Mouse (Mus musculus) forebrain, embryonic 15.5 days (tissue): ENCODE measurements at regions not wholly inside any gene's neighbourhood (a gene's known extent, or its start where the extent isn't known, plus 50 kb on each side); places are given as distances from the start of the nearest gene placed in this dataset.
A peak's percentile ranks its signal among the peaks of the same experiment; 100 is the strongest.

ENCODE experiments used
- ATAC-seq: fragments of 200-750 bp; cut with Nextera tagmentation; replicated peaks from 2 replicates; pipeline ENCODE4 v1.8.0; 2017; ENCODE audit warnings: mild to moderate bottlenecking, moderate TSS enrichment, moderate library complexity
- H3K27ac ChIP-seq: fragments of 300-500 bp; sonication (generic); replicated peaks from 2 replicates; pipeline ENCODE4 v1.5.1; 2015; ENCODE audit warnings: mild to moderate bottlenecking, inconsistent platforms
- H3K27me3 ChIP-seq: fragments of 300-500 bp; sonication (generic); 2 replicates; pipeline ENCODE4 v1.6.1; 2015; ENCODE audit warnings: inconsistent platforms
- H3K36me3 ChIP-seq: fragments of 300-500 bp; sonication (generic); 2 replicates; pipeline ENCODE4 v1.6.1; 2015; ENCODE audit warnings: mild to moderate bottlenecking, inconsistent platforms
- H3K4me1 ChIP-seq: fragments of 300-500 bp; sonication (generic); 2 replicates; pipeline ENCODE4 v1.6.1; 2015; ENCODE audit warnings: inconsistent platforms
- H3K4me2 ChIP-seq: fragments of 300-500 bp; sonication (generic); replicated peaks from 2 replicates; pipeline ENCODE4 v1.6.1; 2015; ENCODE audit warnings: mild to moderate bottlenecking, inconsistent platforms
- H3K4me3 ChIP-seq: fragments of 300-500 bp; sonication (generic); 2 replicates; pipeline ENCODE4 v1.5.1; 2015; ENCODE audit warnings: mild to moderate bottlenecking, inconsistent platforms
- H3K9ac ChIP-seq: fragments of 300-500 bp; sonication (generic); replicated peaks from 2 replicates; pipeline ENCODE4 v1.6.1; 2015; ENCODE audit warnings: mild to moderate bottlenecking, inconsistent platforms
- H3K9me3 ChIP-seq: fragments of 300-500 bp; sonication (generic); 2 replicates; pipeline ENCODE4 v1.6.1; 2016; ENCODE audit warnings: inconsistent platforms
- WGBS: fragments of 180-500 bp; shearing (Covaris S2); methylation state at CpG from one replicate; pipeline ENCODE4 v1.1.7; 2015; ENCODE audit warnings: mixed read lengths; 5-methylcytosine and 5-hydroxymethylcytosine counted together

DNA sequence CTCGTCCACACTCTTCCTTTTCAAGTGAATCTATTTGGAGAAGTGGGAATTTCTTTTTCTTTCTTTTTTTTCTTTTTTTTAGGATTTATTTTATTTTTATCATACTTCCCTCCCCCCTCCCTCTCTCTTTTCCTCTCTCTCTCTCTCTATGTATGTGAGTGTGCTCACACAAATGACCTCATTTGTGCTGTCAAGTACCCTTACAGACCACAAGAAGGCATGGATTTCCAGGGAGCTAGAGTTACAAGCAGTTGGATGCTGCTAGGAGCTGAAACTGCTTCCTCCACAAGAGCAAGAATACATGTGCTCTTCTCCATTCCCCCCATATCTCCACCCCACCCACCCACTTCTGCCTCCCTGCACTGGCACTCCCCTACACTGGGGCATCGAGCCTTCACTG lies 94.6 kb upstream of the Man2a1 start:
- no peaks in the 10 kb centered on the region for H3K4me1 ChIP-seq
- WGBS, result 80% methylated on average over 2 of the region's 2 CpGs
- ATAC-seq, result no peak

DNA sequence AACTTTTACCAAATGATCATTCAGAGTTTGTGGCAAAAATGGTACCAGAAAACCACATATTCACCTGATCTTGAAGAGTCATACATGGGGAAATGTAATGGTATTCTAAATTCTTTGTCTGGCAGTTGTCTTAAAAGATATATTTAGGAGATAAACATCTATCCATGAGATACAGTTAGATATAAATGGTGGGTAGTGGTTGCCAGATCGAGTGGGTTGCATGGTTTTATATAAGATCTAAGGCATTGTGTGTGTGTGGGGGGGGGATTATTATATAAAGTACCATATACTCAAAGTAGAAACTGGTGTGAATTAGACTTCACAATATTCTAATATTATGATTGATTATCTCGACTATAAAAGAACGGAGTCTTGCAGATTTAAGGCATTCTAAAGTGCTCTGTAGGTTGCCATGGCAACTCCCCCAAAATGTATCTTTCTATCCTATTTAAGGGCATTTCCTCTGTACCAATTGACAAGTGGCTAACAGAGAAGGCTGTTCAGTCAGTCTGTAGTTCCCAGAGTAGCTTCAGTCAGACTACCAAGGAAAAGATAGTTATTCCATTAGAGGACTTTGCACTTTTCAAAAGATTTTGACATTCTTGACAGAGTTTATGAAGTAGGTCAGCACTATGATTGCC lies 89.3 kb upstream of the Man2a1 start:
- H3K27me3 ChIP-seq, result no peaks in the 10 kb centered on the region
- no peak overlapping the region for H3K4me2 ChIP-seq
- 75% methylated on average over 3 of the region's 3 CpGs for WGBS
- no peaks in the 10 kb centered on the region for H3K9me3 ChIP-seq
- H3K4me1 ChIP-seq, result no peaks in the 10 kb centered on the region
- H3K4me3 ChIP-seq, result no peak overlapping the region
- no peak for ATAC-seq
- no peak overlapping the region for H3K27ac ChIP-seq
- no peak overlapping the region for H3K9ac ChIP-seq
- no peaks in the 10 kb centered on the region for H3K36me3 ChIP-seq

More for the DNA sequence above, 94.6 kb upstream of the Man2a1 start:
- no peak overlapping the region for H3K9ac ChIP-seq
- no peaks in the 10 kb centered on the region for H3K9me3 ChIP-seq
- no peaks in the 10 kb centered on the region for H3K27me3 ChIP-seq
- no peak overlapping the region for H3K27ac ChIP-seq
- H3K4me3 ChIP-seq, result no peak overlapping the region
- no peaks in the 10 kb centered on the region for H3K36me3 ChIP-seq
- H3K4me2 ChIP-seq, result no peak overlapping the region

DNA sequence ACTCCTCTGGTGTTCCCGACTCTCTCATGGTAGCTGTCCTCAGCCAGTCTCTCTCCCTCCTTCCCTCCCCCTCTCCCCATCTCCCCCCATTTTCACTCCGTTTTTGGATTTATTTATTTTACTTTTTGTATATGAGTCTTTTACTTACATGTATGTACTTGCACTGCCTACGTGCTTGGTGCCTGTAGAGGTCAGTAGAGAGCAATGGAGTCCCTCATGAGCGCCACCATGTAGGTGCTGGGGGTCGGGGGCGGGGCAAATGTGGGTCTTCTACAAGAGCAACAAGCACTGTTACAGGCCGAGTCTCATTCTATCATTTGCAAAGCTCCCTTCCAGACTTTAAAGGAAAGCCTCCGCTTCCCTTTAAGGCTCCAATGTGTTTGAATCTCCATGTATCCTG lies 78.3 kb upstream of the Man2a1 start:
- no peaks in the 10 kb centered on the region for H3K4me1 ChIP-seq
- 79% methylated on average over 8 of the region's 8 CpGs for WGBS
- no peak overlapping the region for H3K27ac ChIP-seq
- H3K9me3 ChIP-seq, result no peaks in the 10 kb centered on the region
- no peak overlapping the region for H3K4me2 ChIP-seq
- no peak overlapping the region for H3K9ac ChIP-seq
- no peak overlapping the region for H3K4me3 ChIP-seq
- no peaks in the 10 kb centered on the region for H3K27me3 ChIP-seq
- ATAC-seq, result no peak
- H3K36me3 ChIP-seq, result no peaks in the 10 kb centered on the region

DNA sequence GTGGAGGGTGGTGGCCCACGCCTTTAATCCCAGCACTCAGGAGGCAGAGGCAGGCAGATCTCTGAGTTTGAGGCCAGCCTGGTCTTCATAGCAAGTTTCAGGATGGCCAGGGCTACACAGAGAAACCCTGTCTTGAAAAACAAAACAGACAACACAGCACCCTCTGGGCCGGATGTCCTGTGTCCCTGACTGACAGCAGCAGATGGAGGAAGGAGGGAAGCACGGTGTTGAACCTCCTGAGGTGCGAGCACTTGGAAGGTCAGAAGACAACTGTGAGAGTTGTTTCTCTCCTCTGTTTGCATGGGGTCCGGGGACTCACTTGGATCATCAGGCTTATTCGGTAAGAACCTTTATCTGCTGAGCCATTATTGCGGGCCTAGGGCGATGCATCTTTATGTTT lies 76.6 kb upstream of the Man2a1 start:
- no peak for ATAC-seq
- H3K9ac ChIP-seq, result no peak overlapping the region
- H3K27ac ChIP-seq, result no peak overlapping the region
- WGBS, result 91% methylated on average over 8 of the region's 8 CpGs
- H3K4me1 ChIP-seq, result 0 out of 2 replicates have a peak, but pooled peaks cover 3% of the 10 kb centered on the region
- no peak overlapping the region for H3K4me3 ChIP-seq
- H3K9me3 ChIP-seq, result no peaks in the 10 kb centered on the region
- no peaks in the 10 kb centered on the region for H3K36me3 ChIP-seq
- no peaks in the 10 kb centered on the region for H3K27me3 ChIP-seq
- H3K4me2 ChIP-seq, result no peak overlapping the region

DNA sequence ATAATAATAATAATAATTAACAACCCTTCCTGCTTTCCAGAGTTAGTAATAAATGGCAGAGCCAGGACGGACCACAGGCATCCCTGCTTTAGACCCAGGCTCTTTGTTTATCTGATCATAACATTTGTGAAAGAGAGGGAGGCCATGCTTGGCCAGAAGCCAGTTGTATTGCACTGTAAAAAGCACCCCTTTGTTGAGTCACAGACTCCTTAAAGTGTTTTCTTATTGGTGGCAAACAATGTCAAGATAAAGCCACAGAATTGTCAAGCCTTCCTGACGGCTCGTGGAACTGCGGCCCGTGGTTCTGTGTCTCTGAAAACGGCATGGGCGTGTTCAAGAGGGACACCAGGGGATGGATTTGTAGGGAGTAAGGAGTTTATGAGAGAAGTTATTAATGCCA lies 72.7 kb upstream of the Man2a1 start:
- H3K9ac ChIP-seq, result no peak overlapping the region
- 0 out of 2 replicates have a peak, but pooled peaks cover 3% of the 10 kb centered on the region for H3K4me1 ChIP-seq
- no peak overlapping the region for H3K4me2 ChIP-seq
- no peak overlapping the region for H3K4me3 ChIP-seq
- no peak overlapping the region for H3K27ac ChIP-seq
- 28% methylated on average over 7 of the region's 7 CpGs for WGBS
- no peaks in the 10 kb centered on the region for H3K36me3 ChIP-seq
- no peaks in the 10 kb centered on the region for H3K9me3 ChIP-seq
- ATAC-seq, result 0 out of 2 replicates have a peak, but pooled peaks have one; percentile 29
- no peaks in the 10 kb centered on the region for H3K27me3 ChIP-seq

DNA sequence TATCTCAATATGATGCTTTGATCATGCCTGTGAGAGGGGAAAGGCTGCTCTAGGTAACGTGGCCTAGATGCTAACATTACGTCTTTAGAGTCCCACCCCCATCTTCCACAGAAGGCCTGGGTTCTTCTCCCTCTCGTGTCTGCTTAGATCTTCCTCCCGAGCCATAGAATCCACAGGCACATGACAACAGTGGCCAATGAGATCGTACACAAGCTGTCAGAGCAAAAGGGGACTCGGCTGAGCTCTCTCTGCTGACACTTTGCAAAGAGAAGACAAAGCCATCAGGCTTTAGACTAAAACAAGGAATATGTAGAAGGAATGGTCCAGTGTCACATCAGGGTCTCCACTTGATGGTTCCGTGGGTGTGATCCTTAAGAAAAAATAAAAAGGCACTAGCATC lies 72.1 kb upstream of the Man2a1 start:
- 80% methylated on average over 7 of the region's 7 CpGs for WGBS
- H3K4me1 ChIP-seq, result 0 out of 2 replicates have a peak, but pooled peaks cover 3% of the 10 kb centered on the region
- H3K4me2 ChIP-seq, result no peak overlapping the region
- H3K36me3 ChIP-seq, result no peaks in the 10 kb centered on the region
- H3K27me3 ChIP-seq, result no peaks in the 10 kb centered on the region
- 0 out of 2 replicates have a peak, but pooled peaks have one; percentile 19 for ATAC-seq
- H3K9ac ChIP-seq, result no peak overlapping the region
- no peak overlapping the region for H3K4me3 ChIP-seq
- no peak overlapping the region for H3K27ac ChIP-seq
- H3K9me3 ChIP-seq, result no peaks in the 10 kb centered on the region

DNA sequence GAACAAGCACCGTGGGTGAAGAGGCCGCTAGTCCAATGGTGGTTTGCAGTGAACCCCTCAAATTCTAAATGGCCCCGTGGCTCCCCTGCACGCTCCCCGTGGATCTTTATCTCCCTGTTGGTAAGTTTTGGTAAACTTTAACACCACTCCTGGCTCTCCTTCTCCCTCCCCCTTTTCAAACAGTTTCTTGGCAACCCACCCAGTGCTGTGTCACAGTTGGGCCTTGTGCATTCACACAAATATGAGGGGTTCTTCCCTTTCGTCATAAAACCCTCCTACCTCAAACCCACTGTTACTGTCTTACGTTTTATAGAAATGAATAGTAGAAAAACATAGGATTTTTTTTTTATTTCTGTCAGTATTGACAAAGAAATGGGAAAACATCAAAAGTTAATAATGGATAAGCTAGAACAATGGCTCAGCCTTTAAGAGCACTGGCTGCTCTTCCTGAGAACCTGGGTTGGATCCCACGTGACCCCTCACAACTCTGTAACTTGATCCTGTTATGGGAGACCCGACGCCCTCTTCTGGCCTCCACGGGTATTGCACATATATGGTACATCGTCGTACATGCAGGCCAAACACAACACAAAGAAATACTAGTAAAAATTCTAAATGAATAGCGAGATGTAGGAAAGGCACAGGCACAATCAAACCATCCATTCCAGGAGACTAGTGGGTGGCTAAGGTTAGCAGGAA lies 71.1 kb upstream of the Man2a1 start:
- ATAC-seq, result no peak
- no peaks in the 10 kb centered on the region for H3K9me3 ChIP-seq
- no peak overlapping the region for H3K9ac ChIP-seq
- H3K27ac ChIP-seq, result no peak overlapping the region
- no peak overlapping the region for H3K4me2 ChIP-seq
- no peaks in the 10 kb centered on the region for H3K36me3 ChIP-seq
- H3K4me3 ChIP-seq, result no peak overlapping the region
- 86% methylated on average over 14 of the region's 14 CpGs for WGBS
- 0 out of 2 replicates have a peak, but pooled peaks cover 3% of the 10 kb centered on the region for H3K4me1 ChIP-seq
- no peaks in the 10 kb centered on the region for H3K27me3 ChIP-seq

DNA sequence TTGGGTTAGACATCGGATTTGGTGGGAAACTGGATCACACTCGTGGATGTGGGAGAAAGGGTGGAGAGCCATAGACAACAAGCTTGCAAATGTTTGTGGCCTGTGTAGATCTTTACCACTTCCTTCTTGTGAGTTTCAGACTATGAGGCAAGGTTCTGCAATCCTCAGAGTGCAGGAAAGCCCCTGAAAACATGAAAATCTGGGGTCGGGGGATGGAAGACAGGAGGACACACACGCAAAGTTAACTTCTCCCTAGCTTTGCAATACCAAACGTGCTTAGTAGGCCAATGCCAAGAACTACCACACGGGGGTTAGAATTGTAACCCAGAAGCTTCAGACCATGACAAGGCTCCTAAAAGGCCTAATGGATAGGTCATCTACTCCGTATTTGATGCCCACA lies 69.4 kb upstream of the Man2a1 start:
- ATAC-seq, result no peak
- Histone ChIP-seq H3K9ac (no peak overlapping the region), H3K27ac (no peak overlapping the region), H3K9me3 (no peaks in the 10 kb centered on the region), H3K4me2 (no peak overlapping the region), H3K4me1 (0 out of 2 replicates have a peak, but pooled peaks cover 3% of the 10 kb centered on the region), H3K27me3 (no peaks in the 10 kb centered on the region), H3K4me3 (no peak overlapping the region), H3K36me3 (no peaks in the 10 kb centered on the region)
- 84% methylated on average over 7 of the region's 7 CpGs for WGBS

DNA sequence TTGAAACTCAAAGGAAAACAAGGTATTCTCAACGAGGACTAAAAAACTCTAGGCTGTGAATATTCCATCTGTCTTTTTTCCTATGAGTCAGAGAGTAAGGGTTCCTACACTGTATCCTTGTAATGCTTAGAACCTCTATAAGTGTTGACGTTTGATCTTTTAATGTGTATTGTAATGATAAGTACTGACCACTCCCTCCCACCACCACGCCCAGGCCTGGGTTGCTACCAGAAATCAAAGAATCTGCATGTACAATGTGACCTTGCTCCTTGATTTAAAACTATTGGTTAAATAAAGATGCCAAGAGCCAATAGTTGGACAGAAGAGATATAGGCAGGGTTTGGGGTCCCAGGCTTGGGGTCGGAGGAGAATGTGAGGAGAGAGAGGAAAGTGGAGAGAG lies 66.2 kb upstream of the Man2a1 start:
- Histone ChIP-seq H3K36me3 (no peaks in the 10 kb centered on the region), H3K4me3 (no peak overlapping the region), H3K27me3 (no peaks in the 10 kb centered on the region), H3K9me3 (no peaks in the 10 kb centered on the region), H3K9ac (no peak overlapping the region), H3K4me2 (no peak overlapping the region), H3K27ac (no peak overlapping the region), H3K4me1 (peaks cover 13% of the 10 kb centered on the region; the same call in 1 of the 2 replicates)
- no peak for ATAC-seq
- WGBS, result 87% methylated on average over 4 of the region's 4 CpGs

DNA sequence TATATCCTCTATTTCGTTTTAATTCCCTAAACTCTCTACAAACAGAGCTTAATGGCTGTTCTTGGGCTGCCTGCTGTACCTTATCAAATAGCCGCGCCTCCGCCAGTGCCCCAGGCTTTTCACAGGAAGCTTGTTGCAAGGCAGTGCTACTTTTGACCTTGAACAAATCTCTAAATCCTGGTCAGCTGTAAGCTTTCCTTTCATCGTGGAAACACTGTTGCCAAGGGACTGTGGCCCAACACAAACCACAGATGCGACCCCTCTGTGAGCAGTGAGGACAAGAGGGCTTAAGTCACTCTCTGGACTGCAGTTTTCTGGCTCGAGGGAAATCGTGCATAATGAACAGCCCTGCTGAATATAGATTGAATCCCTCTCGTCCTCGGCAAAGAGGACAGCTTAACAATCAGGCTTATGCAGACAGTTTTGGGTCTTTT lies 62.0 kb upstream of the Man2a1 start:
- peaks cover 14% of the 10 kb centered on the region; the same call in 1 of the 2 replicates for H3K4me1 ChIP-seq
- no peak overlapping the region for H3K4me3 ChIP-seq
- H3K4me2 ChIP-seq, result peak overlapping the region; percentile 5; the same call in 1 of the 2 replicates
- no peak overlapping the region for H3K9ac ChIP-seq
- no peak; the same call in 1 of the 2 replicates for ATAC-seq
- no peaks in the 10 kb centered on the region for H3K9me3 ChIP-seq
- WGBS, result 24% methylated on average over 10 of the region's 10 CpGs
- peak overlapping the region; percentile 49 for H3K27ac ChIP-seq
- H3K36me3 ChIP-seq, result no peaks in the 10 kb centered on the region
- H3K27me3 ChIP-seq, result no peaks in the 10 kb centered on the region

DNA sequence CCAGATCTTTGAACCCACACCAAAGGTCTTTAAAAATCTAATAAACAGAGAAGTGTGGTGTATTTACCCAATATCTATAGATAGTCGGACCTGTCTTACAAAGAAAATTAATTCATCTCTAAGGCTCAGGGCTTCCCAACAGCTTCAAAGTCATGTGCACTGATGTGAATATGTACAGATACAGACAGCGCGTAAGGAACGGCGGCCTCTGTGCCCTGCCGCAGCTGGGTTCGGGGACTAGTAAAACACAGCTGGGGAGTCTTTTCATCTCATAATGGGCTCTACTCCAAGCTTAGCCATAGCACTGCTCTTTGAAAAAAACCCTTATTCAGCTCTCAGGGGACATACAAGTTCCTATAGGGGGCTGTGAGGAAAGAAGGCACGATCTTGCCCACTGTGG lies 60.1 kb upstream of the Man2a1 start:
- Histone ChIP-seq H3K27me3 (no peaks in the 10 kb centered on the region), H3K4me3 (no peak overlapping the region), H3K4me1 (peaks cover 14% of the 10 kb centered on the region; the same call in 1 of the 2 replicates), H3K9ac (no peak overlapping the region), H3K9me3 (no peaks in the 10 kb centered on the region), H3K27ac (0 out of 2 replicates have a peak overlapping the region, but pooled peaks have one; percentile 15), H3K36me3 (no peaks in the 10 kb centered on the region), H3K4me2 (no peak overlapping the region)
- WGBS, result 65% methylated on average over 8 of the region's 8 CpGs
- ATAC-seq, result peak; percentile 63

DNA sequence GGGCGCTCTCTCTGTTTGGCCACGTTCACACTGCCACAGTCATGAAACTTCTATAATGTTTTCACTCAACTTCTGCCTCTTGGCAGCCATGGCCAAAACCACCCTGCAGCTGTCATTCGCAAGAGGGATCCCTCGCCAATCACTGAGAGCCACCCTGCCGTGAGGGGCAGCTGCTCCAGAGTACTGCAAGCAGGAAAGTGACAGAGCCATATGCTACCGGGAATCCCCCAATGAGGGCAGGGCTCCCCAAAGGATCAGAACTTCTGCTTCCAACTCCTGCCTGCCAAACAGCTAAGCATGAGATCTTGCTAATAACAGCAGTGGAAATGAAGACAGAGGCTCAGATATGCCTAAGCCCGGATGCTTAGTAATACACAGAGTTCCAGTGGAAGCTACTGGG lies 52.0 kb upstream of the Man2a1 start:
- Histone ChIP-seq H3K4me2 (no peak overlapping the region), H3K9ac (no peak overlapping the region), H3K36me3 (no peaks in the 10 kb centered on the region), H3K9me3 (no peaks in the 10 kb centered on the region), H3K4me1 (peaks cover 14% of the 10 kb centered on the region), H3K27me3 (no peaks in the 10 kb centered on the region), H3K4me3 (no peak overlapping the region), H3K27ac (no peak overlapping the region)
- peak; percentile 96 for ATAC-seq
- WGBS, result 28% methylated on average over 7 of the region's 7 CpGs
